Mouse (Mus musculus): ENCODE measurements around the gene Brk1. TPM values are rescaled to one million over a fixed set of nuclear protein-coding genes. Genes with fewer than 3 reads are reported as not detected.

Brk1 gene
- total and polyA plus RNA-seq, 3 experiments: 112 to 245 (median 142) TPM

GRCm38 (mm10) chr6:113651626-113652025 lies 47.1 kb downstream of the Brk1 start:
- Histone ChIP-seq H3K4me1 (ENCODE audit: control insufficient read depth in 1 of 2, insufficient read depth in 2 of 2) (peaks cover 7 to 75% of the 10 kb centered on the region in 2 experiments; a peak in 3 of 4 replicates), H3K79me2 (replicated peaks; ENCODE audit: control insufficient read depth, extremely low read depth, insufficient read depth, poor library complexity, severe bottlenecking) (peaks cover 27% of the 10 kb centered on the region), H3K9ac (ENCODE audit: insufficient read depth, low read depth) (no peak overlapping the region), H3K9me3 (replicated peaks; ENCODE audit: low read length) (peaks cover 4% of the 10 kb centered on the region), H3K4me3 (replicated peaks in 1 of 3; ENCODE audit: low read depth in 2 of 3, low read length in 2 of 3, poor library complexity in 1 of 3) (no peak overlapping the region), H3K27ac (ENCODE audit: insufficient read depth, low read depth) (no peak overlapping the region), H3K36me3 (replicated peaks in 1 of 2; ENCODE audit: control insufficient read depth in 1 of 2, insufficient read depth in 1 of 2, low read length in 1 of 2) (peaks cover 50 to 86% of the 10 kb centered on the region in 2 experiments), H3K4me2 (ENCODE audit: insufficient read depth, low read depth, poor library complexity, severe bottlenecking) (no peak overlapping the region), H3K27me3 (replicated peaks) (no peaks in the 10 kb centered on the region)
- in situ Hi-C loops (cut with MboI; ENCODE audit: low pct_ligation_motif_present, low pct_unique_long_range_greater_than_20kb, low sequenced_read_pairs): no loop called here
- dilution Hi-C loops (cut with MboI; ENCODE audit: extremely low pct_ligation_motif_present, extremely low pct_unique_long_range_greater_than_20kb, low sequenced_read_pairs): no loop called here
- TF ChIP-seq MYC (IDR thresholded peaks at IDR 0.05; ENCODE audit: low read depth, low read length): no peak
- TF ChIP-seq MEF2A (IDR thresholded peaks at IDR 0.05; ENCODE audit: borderline replicate concordance, low read depth, low read length): no peak
- no peak for TF ChIP-seq MAX (IDR thresholded peaks at IDR 0.05; ENCODE audit: low read length)
- TF ChIP-seq EP300 (IDR thresholded peaks at IDR 0.05; ENCODE audit: low read length): no peak
- TF ChIP-seq E2F4 (IDR thresholded peaks at IDR 0.05; ENCODE audit: insufficient replicate concordance, low read depth, low read length): no peak
- TF ChIP-seq USF1 (IDR thresholded peaks at IDR 0.05; ENCODE audit: low read depth, low read length): no peak
- no peak for TF ChIP-seq KAT2A (IDR thresholded peaks at IDR 0.05; ENCODE audit: insufficient replicate concordance, low read length)
- no peak for TF ChIP-seq MAZ (IDR thresholded peaks at IDR 0.05; ENCODE audit: low read depth, low read length)
- TF ChIP-seq UBTF (IDR thresholded peaks at IDR 0.05; ENCODE audit: low read depth, low read length): no peak
- TF ChIP-seq JUND (conservative IDR thresholded peaks at IDR 0.05; ENCODE audit: low read depth, low read length): no peak
- no peak for TF ChIP-seq MAFK (IDR thresholded peaks at IDR 0.05; ENCODE audit: insufficient replicate concordance, low read length)
- no peak for DNase-seq (ENCODE audit: extremely low read depth)

DNA sequence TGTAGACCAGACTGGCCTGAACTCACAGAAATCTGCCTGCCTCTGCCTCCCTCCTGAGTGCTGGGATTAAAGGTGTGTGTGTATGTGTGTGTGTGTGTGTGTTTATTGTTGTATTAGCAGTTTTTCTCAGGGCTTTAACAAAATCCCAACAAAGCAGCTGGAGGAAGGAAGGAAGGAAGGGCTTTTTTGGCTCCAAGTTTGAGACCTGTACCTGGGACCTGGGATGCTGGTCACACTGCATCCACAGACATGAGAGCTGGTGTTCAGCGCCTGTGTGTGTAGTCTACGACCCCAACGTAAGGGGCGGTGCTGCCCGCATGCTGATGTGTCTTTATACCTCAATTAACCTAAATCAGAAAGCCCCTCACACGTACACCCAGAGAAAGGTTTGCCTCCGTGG lies 49.0 kb downstream of the Brk1 start:
- Histone ChIP-seq H3K9me3 (replicated peaks; ENCODE audit: low read length) (peaks cover 4% of the 10 kb centered on the region), H3K4me1 (ENCODE audit: control insufficient read depth in 1 of 2, insufficient read depth in 2 of 2) (peaks cover 24 to 80% of the 10 kb centered on the region in 2 experiments), H3K79me2 (replicated peaks; ENCODE audit: control insufficient read depth, extremely low read depth, insufficient read depth, poor library complexity, severe bottlenecking) (peaks cover 40% of the 10 kb centered on the region), H3K9ac (ENCODE audit: insufficient read depth, low read depth) (no peak overlapping the region), H3K36me3 (replicated peaks in 1 of 2; ENCODE audit: control insufficient read depth in 1 of 2, insufficient read depth in 1 of 2, low read length in 1 of 2) (peaks cover 41 to 77% of the 10 kb centered on the region in 2 experiments), H3K27me3 (replicated peaks) (no peaks in the 10 kb centered on the region), H3K4me2 (ENCODE audit: insufficient read depth, low read depth, poor library complexity, severe bottlenecking) (no peak overlapping the region), H3K27ac (ENCODE audit: insufficient read depth, low read depth) (no peak overlapping the region), H3K4me3 (replicated peaks in 1 of 3; ENCODE audit: low read depth in 2 of 3, low read length in 2 of 3, poor library complexity in 1 of 3) (no peak overlapping the region)
- DNase-seq (ENCODE audit: extremely low read depth): no peak
- TF ChIP-seq NRF1 (IDR thresholded peaks at IDR 0.05; ENCODE audit: low read depth, low read length) (no peak), ETS1 (conservative IDR thresholded peaks at IDR 0.05; ENCODE audit: low read depth, low read length) (no peak), MAX (IDR thresholded peaks at IDR 0.05; ENCODE audit: low read length) (no peak), MEF2A (IDR thresholded peaks at IDR 0.05; ENCODE audit: borderline replicate concordance, low read depth, low read length) (no peak), CTCF (conservative IDR thresholded peaks at IDR 0.05 in 1 of 2, IDR thresholded peaks at IDR 0.05 in 1 of 2; ENCODE audit: low read depth in 2 of 2, low read length in 2 of 2) (no peak), ZNF384 (IDR thresholded peaks at IDR 0.05; ENCODE audit: low read depth, low read length) (no peak), ZKSCAN1 (IDR thresholded peaks at IDR 0.05; ENCODE audit: borderline replicate concordance, low read depth, low read length) (no peak), RCOR1 (conservative IDR thresholded peaks at IDR 0.05; ENCODE audit: low read depth, low read length) (no peak), TCF12 (IDR thresholded peaks at IDR 0.05; ENCODE audit: low read depth, low read length) (no peak), SMC3 (IDR thresholded peaks at IDR 0.05; ENCODE audit: low read depth, low read length) (no peak), ZC3H11A (IDR thresholded peaks at IDR 0.05; ENCODE audit: low read depth, low read length) (no peak), MAZ (IDR thresholded peaks at IDR 0.05; ENCODE audit: low read depth, low read length) (no peak), USF2 (conservative IDR thresholded peaks at IDR 0.05; ENCODE audit: low read depth, low read length) (no peak), POLR2A (IDR thresholded peaks at IDR 0.05; ENCODE audit: low read depth, low read length) (no peak)
- in situ Hi-C loops (cut with MboI; ENCODE audit: low pct_ligation_motif_present, low pct_unique_long_range_greater_than_20kb, low sequenced_read_pairs) (no loop called here), dilution Hi-C loops (cut with MboI; ENCODE audit: extremely low pct_ligation_motif_present, extremely low pct_unique_long_range_greater_than_20kb, low sequenced_read_pairs) (no loop called here)
